Mouse (Mus musculus) neural tube, embryonic 11.5 days (tissue): ENCODE measurements around the gene Sh2d7. TPM values are rescaled to one million over a fixed set of nuclear protein-coding genes. Genes with fewer than 3 reads are reported as not detected.
"Not testable (repeated sequence)": the region's sequence is repeated elsewhere in the genome, so short reads cannot be mapped to it uniquely, and the experiment has no call there.

Source experiments
- ATAC-seq: fragments of 200-750 bp; cut with Nextera tagmentation; 2 replicates; pipeline ENCODE4 v1.8.0; 2017; ENCODE audit warnings: moderate number of reproducible peaks, mild to moderate bottlenecking, moderate TSS enrichment, moderate library complexity; ENCODE audit not compliant: insufficient read depth, low FRiP score, low TSS enrichment
- DNase-seq: peaks from one replicate; pipeline ENCODE4 v3.0.0-alpha.2; 2015; ENCODE audit warnings: low spot score
- H3K27ac ChIP-seq: fragments of 300-500 bp; sonication (generic); 2 replicates; pipeline ENCODE4 v1.5.1; 2014; ENCODE audit warnings: low read depth, mild to moderate bottlenecking, low read length
- H3K27me3 ChIP-seq: fragments of 300-500 bp; sonication (generic); 2 replicates; pipeline ENCODE4 v1.6.1; 2014; ENCODE audit warnings: mild to moderate bottlenecking, low read length, mixed read lengths; ENCODE audit not compliant: control insufficient read depth, insufficient read depth
- H3K36me3 ChIP-seq: fragments of 300-500 bp; sonication (generic); 2 replicates; pipeline ENCODE4 v1.6.1; 2014; ENCODE audit warnings: mild to moderate bottlenecking, low read length, moderate library complexity, mixed read lengths; ENCODE audit not compliant: control insufficient read depth, insufficient read depth
- H3K4me1 ChIP-seq: fragments of 300-500 bp; sonication (generic); 2 replicates; pipeline ENCODE4 v1.6.1; 2014; ENCODE audit warnings: low read length, mixed read lengths; ENCODE audit not compliant: control insufficient read depth, insufficient read depth
- H3K4me2 ChIP-seq: fragments of 300-500 bp; sonication (generic); 2 replicates; pipeline ENCODE4 v1.6.1; 2014; ENCODE audit warnings: low read depth, mild to moderate bottlenecking, moderate library complexity
- H3K4me3 ChIP-seq: fragments of 300-500 bp; sonication (generic); 2 replicates; pipeline ENCODE4 v1.5.1; 2014; ENCODE audit warnings: low read depth, low read length
- H3K9ac ChIP-seq: fragments of 300-500 bp; sonication (generic); 2 replicates; pipeline ENCODE4 v1.6.1; 2014; ENCODE audit warnings: mild to moderate bottlenecking, low read length
- H3K9me3 ChIP-seq: fragments of 300-500 bp; sonication (generic); 2 replicates; pipeline ENCODE4 v1.6.1; 2016; ENCODE audit warnings: low read length; ENCODE audit not compliant: control insufficient read depth
- WGBS: fragments of 180-500 bp; shearing (Covaris S2); extraction: QIAGEN DNeasy Blood & Tissue Kit; methylation state at CpG from one replicate; pipeline ENCODE4 v1.1.7; 2014; 5-methylcytosine and 5-hydroxymethylcytosine counted together
- polyA plus RNA-seq: library from polyadenylated mRNA; unstranded; fragments of >200 nt; fragmentation: Nextera tagmentation; extraction: Ambion mirVana; gene quantifications from 2 replicates; pipeline ENCODE4 v1.2.1, GENCODE M21; 2014

Sh2d7 gene
- polyA plus RNA-seq, 1 experiment from 2014 or later, result not detected

GRCm38 (mm10) chr9:54571130-54571839, 32.5 kb downstream of the Sh2d7 start:
- no peak for DNase-seq
- Histone ChIP-seq H3K9me3 (no peaks in the 10 kb centered on the region), H3K4me1 (no peaks in the 10 kb centered on the region), H3K9ac (no peak overlapping the region), H3K27ac (no peak overlapping the region), H3K4me3 (no peak overlapping the region), H3K36me3 (no peaks in the 10 kb centered on the region), H3K4me2 (no peak overlapping the region), H3K27me3 (no peaks in the 10 kb centered on the region)
- ATAC-seq, result no peak
- 84% methylated on average over 9 of the region's 9 CpGs for WGBS

GRCm38 (mm10) chr9:54583712-54584111, 44.9 kb downstream of the Sh2d7 start:
- no peak overlapping the region for H3K27ac ChIP-seq
- ATAC-seq (no peak), DNase-seq (no peak)
- H3K9ac ChIP-seq, result no peak overlapping the region
- peaks cover 7% of the 10 kb centered on the region for H3K4me1 ChIP-seq
- WGBS, result 70% methylated on average over 1 of the region's 1 CpGs
- H3K4me2 ChIP-seq, result no peak overlapping the region
- no peaks in the 10 kb centered on the region for H3K9me3 ChIP-seq
- H3K27me3 ChIP-seq, result no peaks in the 10 kb centered on the region
- no peak overlapping the region for H3K4me3 ChIP-seq
- no peaks in the 10 kb centered on the region for H3K36me3 ChIP-seq

DNA sequence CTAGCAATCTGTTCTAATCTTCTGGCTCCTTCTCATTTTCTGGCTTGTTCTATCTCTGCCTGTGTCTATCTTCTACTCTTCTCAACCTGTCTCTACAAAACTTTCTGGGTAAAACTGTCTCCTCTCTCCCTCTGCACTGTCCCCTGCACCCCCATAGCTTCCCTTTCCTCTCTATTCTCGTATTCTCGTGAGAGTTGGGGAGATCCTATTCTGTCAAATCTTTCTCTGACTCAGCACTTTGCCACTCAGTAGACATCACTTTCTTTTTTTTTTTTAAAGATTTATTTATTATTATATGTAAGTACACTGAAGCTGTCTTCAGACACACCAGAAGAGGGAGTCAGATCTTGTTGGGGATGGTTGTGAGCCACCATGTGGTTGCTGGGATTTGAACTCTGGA, 45.3 kb downstream of the Sh2d7 start:
- not testable (repeated sequence) for H3K9ac ChIP-seq, H3K27ac ChIP-seq, H3K9me3 ChIP-seq, H3K4me2 ChIP-seq, H3K4me1 ChIP-seq, H3K27me3 ChIP-seq, DNase-seq, H3K4me3 ChIP-seq, H3K36me3 ChIP-seq, ATAC-seq
- 86% methylated on average over 2 of the region's 2 CpGs for WGBS

GRCm38 (mm10) chr9:54585839-54586198, 47.0 kb downstream of the Sh2d7 start:
- ATAC-seq (peak; percentile 3; the same call in 1 of the 2 replicates), DNase-seq (no peak)
- H3K9ac ChIP-seq, result no peak overlapping the region
- peaks cover 7% of the 10 kb centered on the region for H3K4me1 ChIP-seq
- no peaks in the 10 kb centered on the region for H3K9me3 ChIP-seq
- 31% methylated on average over 5 of the region's 5 CpGs for WGBS
- no peaks in the 10 kb centered on the region for H3K27me3 ChIP-seq
- H3K36me3 ChIP-seq, result no peaks in the 10 kb centered on the region
- no peak overlapping the region for H3K27ac ChIP-seq
- H3K4me3 ChIP-seq, result peak overlapping the region; percentile 26
- peak overlapping the region; percentile 45 for H3K4me2 ChIP-seq

- WGBS, result under 1% methylated on average over 64 of the region's 73 CpGs
- no peaks in the 10 kb centered on the region for H3K36me3 ChIP-seq
- peak within 1 kb of the TSS; percentile 92 for H3K4me3 ChIP-seq
- peak; percentile 99 for DNase-seq
- H3K9me3 ChIP-seq, result no peaks in the 10 kb centered on the region
- ATAC-seq, result peak; percentile 99
- H3K4me1 ChIP-seq, result peaks cover 7% of the 10 kb centered on the region
- H3K4me2 ChIP-seq, result peak within 1 kb of the TSS; percentile 93
- no peaks in the 10 kb centered on the region for H3K27me3 ChIP-seq
- H3K9ac ChIP-seq, result peak within 1 kb of the TSS; percentile 81
- H3K27ac ChIP-seq, result no peak within 1 kb of the TSS
These were observed 47.6 kb downstream of the Sh2d7 start, which contains the start of gene Idh3a for GRCm38 (mm10) chr9:54586199-54587061. TSS of gene Idh3a (plus strand) at chr9:54586334.

GRCm38 (mm10) chr9:54587863-54588262, 49.1 kb downstream of the Sh2d7 start:
- no peak overlapping the region for H3K27ac ChIP-seq
- no peak overlapping the region for H3K4me3 ChIP-seq
- H3K4me2 ChIP-seq, result no peak overlapping the region
- H3K4me1 ChIP-seq, result peaks cover 7% of the 10 kb centered on the region
- H3K36me3 ChIP-seq, result no peaks in the 10 kb centered on the region
- H3K9ac ChIP-seq, result no peak overlapping the region
- H3K9me3 ChIP-seq, result no peaks in the 10 kb centered on the region
- no peaks in the 10 kb centered on the region for H3K27me3 ChIP-seq
- ATAC-seq, result no peak
- no peak for DNase-seq
- WGBS, result 64% methylated on average over 4 of the region's 4 CpGs

DNA sequence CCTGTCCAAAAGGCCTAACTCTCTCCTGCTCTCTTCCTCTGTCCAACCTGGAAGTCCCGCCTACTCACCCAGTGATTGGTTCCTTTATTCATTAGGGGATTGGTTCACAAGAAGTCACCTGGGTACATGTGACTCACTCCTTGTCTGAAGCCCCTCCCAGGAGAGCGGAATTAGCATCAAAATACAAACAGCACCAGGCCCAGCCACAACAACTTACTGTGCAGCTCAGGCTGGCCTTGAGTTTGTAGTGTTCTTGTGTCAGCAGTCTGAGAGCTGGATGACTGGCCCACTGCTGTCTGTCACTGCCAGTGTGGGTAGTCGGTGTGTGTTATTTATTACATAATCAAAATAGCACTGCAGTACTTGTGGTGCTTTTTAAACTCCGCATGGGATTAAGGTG, 54.9 kb downstream of the Sh2d7 start:
- not testable (repeated sequence) for DNase-seq, H3K4me1 ChIP-seq, ATAC-seq, H3K27ac ChIP-seq, H3K4me3 ChIP-seq, H3K27me3 ChIP-seq, H3K9ac ChIP-seq, H3K4me2 ChIP-seq, H3K9me3 ChIP-seq
- 74% methylated on average over 4 of the region's 4 CpGs for WGBS
- peaks cover 10% of the 10 kb centered on the region for H3K36me3 ChIP-seq
